Mouse (Mus musculus) bone marrow, adult 2 months (tissue): ENCODE measurements around the gene Ergic2. TPM values are rescaled to one million over a fixed set of nuclear protein-coding genes. Genes with fewer than 3 reads are reported as not detected.

Experiments used
- H3K27ac ChIP-seq: fragments of 200-500 bp; 2 replicates; pipeline ENCODE4 v1.5.1; 2012; ENCODE audit warnings: low read depth, mild to moderate bottlenecking, control low read depth, inconsistent platforms, low read length; ENCODE audit not compliant: control insufficient read depth, poor library complexity, insufficient read depth
- H3K4me1 ChIP-seq: fragments of 200-500 bp; 2 replicates; pipeline ENCODE4 v1.6.1; 2011; ENCODE audit warnings: low read length; ENCODE audit not compliant: control insufficient read depth, insufficient read depth
- H3K4me3 ChIP-seq: fragments of 200-500 bp; replicated peaks from 2 replicates; pipeline ENCODE3; 2011; ENCODE audit warnings: mild to moderate bottlenecking, low read depth, low read length, control low read depth; ENCODE audit not compliant: control insufficient read depth
- CTCF ChIP-seq: fragments of 200-500 bp; IDR thresholded peaks from 2 replicates; pipeline ENCODE4 v1.5.1; 2011; ENCODE audit warnings: low read length, control low read depth; ENCODE audit not compliant: control insufficient read depth, insufficient read depth
- POLR2A ChIP-seq: fragments of 200-500 bp; IDR thresholded peaks from 2 replicates; pipeline ENCODE4 v1.6.1; 2011; ENCODE audit warnings: low read depth, mild to moderate bottlenecking, control low read depth, low read length, borderline replicate concordance; ENCODE audit not compliant: control insufficient read depth
- WGBS: fragments of 180-500 bp; shearing (Covaris S2); methylation state at CpG from one replicate; pipeline ENCODE4 v1.1.7; 2018; 5-methylcytosine and 5-hydroxymethylcytosine counted together
- polyA plus RNA-seq: library from polyadenylated mRNA; stranded (reverse); fragments of >200 nt; gene quantifications from 2 replicates; pipeline ENCODE4 v1.2.4, GENCODE M21; 2011; ENCODE audit warnings: low replicate concordance; ENCODE audit not compliant: missing spikeins, insufficient read depth, insufficient read length

Gene Ergic2
- polyA plus RNA-seq, 1 experiment = 59.1 TPM

DNA sequence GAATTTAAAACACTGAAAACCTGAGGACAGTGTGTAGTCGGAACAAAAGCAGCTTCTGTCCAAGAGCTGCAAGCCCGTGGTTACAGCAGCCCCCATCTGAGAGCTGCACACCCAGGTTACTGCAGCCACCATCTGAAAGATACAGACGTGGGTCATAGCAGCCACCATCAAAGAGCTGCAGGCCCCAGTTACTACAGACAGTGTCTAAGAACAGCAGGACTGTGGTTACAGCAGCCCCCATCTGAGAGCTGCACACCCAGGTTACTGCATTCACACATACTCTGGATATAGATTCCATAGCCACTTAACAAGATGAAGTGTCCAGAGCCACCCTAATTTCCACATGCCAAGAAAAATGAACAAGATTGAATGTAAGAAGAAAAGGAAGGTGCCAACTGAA lies 15.4 kb upstream of the Ergic2 start:
- 69% methylated on average over 3 of the region's 3 CpGs for WGBS
- Histone ChIP-seq H3K4me1 (no peaks in the 10 kb centered on the region), H3K27ac (no peak overlapping the region)

DNA sequence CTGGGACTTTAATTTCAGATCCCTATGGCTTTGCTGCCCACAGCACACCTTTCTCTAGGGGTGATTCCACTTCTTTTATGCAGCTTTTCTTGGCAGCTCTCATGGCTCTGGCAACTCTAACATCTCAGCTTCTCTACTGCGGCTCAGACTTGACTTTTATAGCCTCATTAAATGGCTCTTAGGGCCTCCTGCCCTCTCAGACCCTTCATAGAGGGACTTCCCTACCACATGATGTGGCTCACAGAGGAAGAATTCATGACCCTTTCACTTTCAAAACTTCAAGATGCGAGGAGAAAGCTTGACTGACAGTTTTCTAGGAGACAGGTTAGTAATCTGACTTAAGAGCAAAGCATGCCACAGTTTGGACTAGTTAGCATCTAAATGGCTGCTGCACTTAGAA lies 10.5 kb upstream of the Ergic2 start:
- H3K27ac ChIP-seq = no peak overlapping the region
- no peaks in the 10 kb centered on the region; the same call in 1 of the 2 replicates for H3K4me1 ChIP-seq
- WGBS = 62% methylated on average over 2 of the region's 2 CpGs
- no peak overlapping the region for H3K4me3 ChIP-seq
- TF ChIP-seq CTCF = no peak
- no peak for TF ChIP-seq POLR2A

More for the DNA sequence above, 15.4 kb upstream of the Ergic2 start:
- TF ChIP-seq CTCF (no peak), POLR2A (no peak)
- H3K4me3 ChIP-seq = no peak overlapping the region

- Histone ChIP-seq H3K4me1 (no peaks in the 10 kb centered on the region; the same call in 1 of the 2 replicates), H3K27ac (no peak overlapping the region), H3K4me3 (no peak overlapping the region)
- WGBS = 35% methylated on average over 2 of the region's 2 CpGs
- TF ChIP-seq POLR2A = no peak
- TF ChIP-seq CTCF = no peak
These were observed 6.3 kb upstream of the Ergic2 start for GRCm38 (mm10) chr6:148218235-148219076.

DNA sequence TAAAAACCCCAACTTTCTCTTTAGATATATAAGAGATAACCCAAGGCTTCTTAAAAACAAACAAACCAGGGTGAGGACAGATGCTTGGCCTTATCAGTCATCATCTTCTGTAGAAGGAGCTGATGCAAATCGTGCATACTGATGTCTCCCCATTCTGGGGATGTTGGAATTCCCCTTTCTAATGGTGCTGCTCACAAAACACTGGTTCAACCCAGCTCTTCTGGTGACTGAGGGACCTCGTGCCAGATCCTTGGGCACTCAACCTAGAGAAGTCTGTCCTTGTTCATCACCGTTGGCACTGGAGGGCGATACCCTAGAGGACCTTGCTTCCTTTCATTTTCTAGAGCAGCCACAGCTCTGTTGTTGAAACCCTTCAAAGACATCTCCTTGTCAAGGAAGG lies 4.6 kb upstream of the Ergic2 start:
- no peak overlapping the region for H3K27ac ChIP-seq
- 77% methylated on average over 4 of the region's 4 CpGs for WGBS
- no peak for TF ChIP-seq CTCF
- no peak for TF ChIP-seq POLR2A
- no peak overlapping the region for H3K4me3 ChIP-seq
- no peaks in the 10 kb centered on the region; the same call in 1 of the 2 replicates for H3K4me1 ChIP-seq

DNA sequence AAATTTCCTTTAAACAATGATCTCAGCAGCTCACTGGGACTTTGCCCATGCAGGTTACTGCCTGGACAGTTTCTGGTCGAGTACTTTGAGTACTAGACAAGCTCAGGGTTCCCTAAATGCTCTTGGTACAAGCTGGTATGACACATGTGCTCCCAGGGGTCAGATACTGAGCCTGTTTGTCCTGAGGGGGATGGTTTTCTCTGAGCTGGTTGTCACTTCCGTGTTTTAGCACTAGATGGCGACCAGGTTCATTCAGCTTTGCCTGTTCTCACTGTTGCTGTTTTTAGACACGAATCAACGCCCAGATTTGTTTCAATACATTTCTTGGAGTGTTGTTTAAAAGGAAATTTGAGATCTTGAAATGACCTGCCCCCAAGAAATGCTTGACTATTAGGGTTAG lies 2.6 kb upstream of the Ergic2 start:
- no peak overlapping the region for H3K4me3 ChIP-seq
- under 1% methylated on average over 5 of the region's 5 CpGs for WGBS
- H3K27ac ChIP-seq = no peak overlapping the region
- TF ChIP-seq POLR2A = no peak
- peak; percentile 29; the same call in 1 of the 2 replicates for TF ChIP-seq CTCF
- H3K4me1 ChIP-seq = no peaks in the 10 kb centered on the region

- peak overlapping the region; percentile 83 for H3K4me3 ChIP-seq
- TF ChIP-seq CTCF (no peak), POLR2A (no peak)
- peak overlapping the region; percentile 82 for H3K27ac ChIP-seq
- H3K4me1 ChIP-seq = no peaks in the 10 kb centered on the region
- WGBS = under 1% methylated on average over 51 of the region's 51 CpGs
These were observed 740 bp downstream of the Ergic2 start for GRCm38 (mm10) chr6:148211391-148211876.

- TF ChIP-seq POLR2A (no peak), CTCF (no peak)
- Histone ChIP-seq H3K4me3 (no peak overlapping the region), H3K4me1 (no peaks in the 10 kb centered on the region), H3K27ac (no peak overlapping the region)
- 68% methylated on average over 1 of the region's 1 CpGs for WGBS
These were observed 4.7 kb downstream of the Ergic2 start for GRCm38 (mm10) chr6:148207522-148207921.

DNA sequence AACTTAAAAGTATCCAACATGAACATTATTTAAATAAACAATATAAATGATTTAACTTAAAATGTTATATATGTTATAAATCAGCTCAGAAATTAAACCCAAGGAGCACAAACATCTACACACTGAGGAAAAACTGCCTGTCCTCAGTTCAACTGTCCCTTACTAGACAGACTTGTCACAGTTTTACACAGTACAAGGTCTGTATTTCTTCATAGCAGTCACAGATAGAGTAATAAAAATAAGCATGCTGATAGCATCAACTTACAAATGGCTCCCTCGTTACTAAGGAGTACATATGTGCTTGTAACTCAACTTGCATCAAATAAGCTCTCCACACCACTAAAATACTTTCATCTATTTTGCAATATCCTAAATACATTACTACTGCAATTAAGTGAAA lies 7.0 kb downstream of the Ergic2 start:
- Histone ChIP-seq H3K4me1 (no peaks in the 10 kb centered on the region), H3K27ac (no peak overlapping the region), H3K4me3 (no peak overlapping the region)
- TF ChIP-seq CTCF (no peak), POLR2A (no peak)
- 73% methylated on average over 1 of the region's 1 CpGs for WGBS

- 81% methylated on average over 3 of the region's 3 CpGs for WGBS
- no peak overlapping the region for H3K27ac ChIP-seq
- TF ChIP-seq POLR2A (no peak), CTCF (no peak)
These were observed 12.4 kb downstream of the Ergic2 start for GRCm38 (mm10) chr6:148199729-148200128.

More at GRCm38 (mm10) chr6:148199729-148200128, 12.4 kb downstream of the Ergic2 start:
- Histone ChIP-seq H3K4me3 (no peak overlapping the region), H3K4me1 (no peaks in the 10 kb centered on the region)
